Mouse (Mus musculus) CD4-positive naive resting alpha-beta T cell, adult 76 days (primary cell): ENCODE measurements around the gene Olfr1463. TPM values are rescaled to one million over a fixed set of nuclear protein-coding genes. Genes with fewer than 3 reads are reported as not detected.

Experiments
- total RNA-seq: library from RNA; stranded (reverse); gene quantifications from one replicate; pipeline ENCODE4 v1.2.4, GENCODE M21; 2023

The Olfr1463 gene
- not detected for total RNA-seq

DNA sequence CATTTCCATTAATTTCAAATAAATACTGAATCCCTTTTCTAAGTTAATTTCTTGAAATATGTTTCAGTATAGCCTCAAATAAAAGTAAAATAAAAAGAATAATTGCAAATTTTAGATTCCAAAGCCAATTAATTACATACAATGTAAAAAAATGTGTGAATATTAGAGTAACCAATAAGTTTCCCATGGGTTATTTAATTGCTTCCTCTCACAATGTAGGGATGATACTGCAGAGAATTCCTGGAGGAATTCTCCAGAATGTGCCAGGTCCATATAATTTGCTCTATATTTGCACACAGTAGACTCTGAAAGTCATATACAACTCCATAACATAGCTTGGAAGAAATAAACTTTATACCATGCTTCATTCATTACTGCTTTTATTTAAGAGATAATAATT, at the start of gene Olfr1463:
Olfr1463 (plus strand) TSS at position 301 of the 400 bp plus-strand sequence.

DNA sequence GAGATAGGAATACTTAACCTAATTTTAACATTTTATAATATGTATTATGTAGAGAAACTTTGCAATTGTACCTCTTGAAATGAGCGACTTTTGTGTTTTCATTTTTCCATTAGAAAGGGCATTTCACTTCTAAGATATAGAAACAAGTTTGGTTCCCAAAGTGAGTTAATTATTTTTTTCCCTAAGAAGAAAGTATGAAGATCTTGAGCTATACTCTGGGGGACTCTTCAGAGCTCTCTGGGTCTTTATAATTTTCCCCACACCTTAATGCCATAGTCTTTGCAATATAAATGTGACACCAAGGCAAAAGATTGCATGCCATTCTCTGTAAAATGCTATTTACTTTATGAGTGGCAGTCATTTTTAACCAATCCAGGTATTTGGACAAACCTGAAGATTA, 45.7 kb upstream of the Olfr1463 start, which contains the start of gene Olfr1462:
Olfr1462 (plus strand) TSS at position 301 of the 400 bp plus-strand sequence.

Other genes starting within 250 kb of the Olfr1463 start
- gene Olfr1451, start 236.3 kb upstream of the Olfr1463 start, total RNA-seq, result not detected
- not detected for gene Olfr1453, start 203.0 kb upstream of the Olfr1463 start, total RNA-seq
- gene Olfr1454, start 170.7 kb upstream of the Olfr1463 start, total RNA-seq, result not detected
- gene Olfr1457, start 133.4 kb upstream of the Olfr1463 start, total RNA-seq, result not detected
- not detected for gene Olfr1458, start 124.6 kb upstream of the Olfr1463 start, total RNA-seq
- gene Olfr1459, start 81.8 kb upstream of the Olfr1463 start, total RNA-seq, result not detected
- not detected for gene Olfr1461, start 68.3 kb upstream of the Olfr1463 start, total RNA-seq
- not detected for gene Olfr1462, start 45.6 kb upstream of the Olfr1463 start, total RNA-seq
- gene Olfr1465, start 84.2 kb downstream of the Olfr1463 start, total RNA-seq, result not detected
- not detected for gene Olfr1466, start 107.5 kb downstream of the Olfr1463 start, total RNA-seq
- gene Olfr1467, start 130.9 kb downstream of the Olfr1463 start, total RNA-seq, result not detected
- gene Olfr1469, start 176.5 kb downstream of the Olfr1463 start, total RNA-seq, result not detected
- not detected for gene Olfr1471, start 212.1 kb downstream of the Olfr1463 start, total RNA-seq
- gene Olfr1472, start 224.8 kb downstream of the Olfr1463 start, total RNA-seq, result not detected
- gene Olfr1474, start 238.2 kb downstream of the Olfr1463 start, total RNA-seq, result not detected
- gene Olfr1475, start 248.9 kb downstream of the Olfr1463 start, total RNA-seq, result not detected